Mouse (Mus musculus): ENCODE results near the gene Olfr629. TPM values are rescaled to one million over a fixed set of nuclear protein-coding genes. Genes with fewer than 3 reads are reported as not detected.
"Not testable (repeated sequence)": the region's sequence is repeated elsewhere in the genome, so short reads cannot be mapped to it uniquely, and the experiment has no call there.

Olfr629 gene
- total RNA-seq (2014; rRNA removed) (not detected in 2 replicates), polyA plus RNA-seq (2015; fragmentation: Nextera tagmentation; extraction: Ambion mirVana) (not detected in 2 replicates)

DNA sequence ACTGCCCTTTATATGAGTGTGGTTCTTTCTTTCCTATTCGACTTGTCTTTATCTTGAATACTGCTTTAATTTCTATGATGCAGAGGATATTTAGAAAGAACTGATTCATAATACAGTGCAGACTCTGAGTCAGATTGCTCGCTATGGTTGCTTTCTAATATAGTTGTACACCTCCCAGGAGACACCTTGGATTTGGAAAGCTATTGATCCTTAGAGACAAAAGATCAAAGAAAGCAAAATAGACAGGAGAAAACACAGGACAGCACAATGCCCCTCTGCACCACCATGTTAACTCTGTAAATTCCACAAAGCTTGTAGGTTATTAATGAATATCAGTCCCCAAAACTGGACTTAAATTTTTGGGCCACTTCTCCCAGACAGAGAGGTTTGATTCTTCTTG, at the start of gene Olfr629:
TSS of gene Olfr629 (minus strand) at position 101 of the 400 bp plus-strand sequence.
- no peak within 1 kb of the TSS for H3K9ac ChIP-seq (replicated peaks; ENCODE audit: low read length, poor library complexity, severe bottlenecking)
- H3K9me3 ChIP-seq (ENCODE audit: low read length): no peaks in the 10 kb centered on the region
- H3K4me2 ChIP-seq (ENCODE audit: low read depth, low read length, poor library complexity, severe bottlenecking): no peak within 1 kb of the TSS
- H3K36me3 ChIP-seq (ENCODE audit: insufficient read depth, low read length): no peaks in the 10 kb centered on the region
- 70% methylated on average over 2 of the region's 2 CpGs for WGBS
- no peaks in the 10 kb centered on the region for H3K4me1 ChIP-seq (ENCODE audit: insufficient read depth, low read length)
- H3K27ac ChIP-seq (ENCODE audit: low read depth, low read length): no peak within 1 kb of the TSS
- DNase-seq (ENCODE audit: low spot score) (no peak), ATAC-seq (ENCODE audit: low FRiP score) (no peak)
- no peaks in the 10 kb centered on the region for H3K27me3 ChIP-seq (ENCODE audit: insufficient read depth, low read length)
- no peak for TF ChIP-seq CTCF (IDR thresholded peaks at IDR 0.05)
- no peak within 1 kb of the TSS for H3K4me3 ChIP-seq (ENCODE audit: low read depth, low read length)

- Histone ChIP-seq H3K27ac (ENCODE audit: low read depth, low read length) (no peak overlapping the region), H3K27me3 (ENCODE audit: insufficient read depth, low read length) (no peaks in the 10 kb centered on the region), H3K9me3 (ENCODE audit: low read length) (no peaks in the 10 kb centered on the region), H3K9ac (replicated peaks; ENCODE audit: low read length, poor library complexity, severe bottlenecking) (no peak overlapping the region), H3K4me1 (ENCODE audit: insufficient read depth, low read length) (no peaks in the 10 kb centered on the region), H3K36me3 (ENCODE audit: insufficient read depth, low read length) (no peaks in the 10 kb centered on the region), H3K4me2 (ENCODE audit: low read depth, low read length, poor library complexity, severe bottlenecking) (no peak overlapping the region), H3K4me3 (ENCODE audit: low read depth, low read length) (no peak overlapping the region)
- ATAC-seq (ENCODE audit: low FRiP score) (no peak), DNase-seq (ENCODE audit: low spot score) (no peak)
- TF ChIP-seq CTCF (IDR thresholded peaks at IDR 0.05): no peak
- 20% methylated on average over 4 of the region's 4 CpGs for WGBS
These were observed 48.1 kb upstream of the Olfr629 start for GRCm38 (mm10) chr7:103792669-103793388.

GRCm38 (mm10) chr7:103791721-103792120, 47.0 kb upstream of the Olfr629 start, which contains the start of gene Olfr67:
Gene Olfr67, minus strand, starts transcription at chr7:103791821.
- Histone ChIP-seq H3K4me2 (ENCODE audit: low read depth, low read length, poor library complexity, severe bottlenecking) (no peak within 1 kb of the TSS), H3K4me1 (ENCODE audit: insufficient read depth, low read length) (no peaks in the 10 kb centered on the region), H3K27me3 (ENCODE audit: insufficient read depth, low read length) (no peaks in the 10 kb centered on the region), H3K4me3 (ENCODE audit: low read depth, low read length) (no peak within 1 kb of the TSS), H3K36me3 (ENCODE audit: insufficient read depth, low read length) (no peaks in the 10 kb centered on the region), H3K9me3 (ENCODE audit: low read length) (no peaks in the 10 kb centered on the region), H3K9ac (replicated peaks; ENCODE audit: low read length, poor library complexity, severe bottlenecking) (no peak within 1 kb of the TSS), H3K27ac (ENCODE audit: low read depth, low read length) (no peak within 1 kb of the TSS)
- ATAC-seq (ENCODE audit: low FRiP score) (no peak), DNase-seq (ENCODE audit: low spot score) (no peak)
- TF ChIP-seq CTCF (IDR thresholded peaks at IDR 0.05): no peak
- WGBS: 83% methylated on average over 3 of the region's 3 CpGs

- no peaks in the 10 kb centered on the region for H3K9me3 ChIP-seq (ENCODE audit: low read length)
- WGBS: 81% methylated on average over 3 of the region's 3 CpGs
- TF ChIP-seq CTCF (IDR thresholded peaks at IDR 0.05): no peak
- H3K4me3 ChIP-seq (ENCODE audit: low read depth, low read length): no peak within 1 kb of the TSS
- H3K9ac ChIP-seq (replicated peaks; ENCODE audit: low read length, poor library complexity, severe bottlenecking): no peak within 1 kb of the TSS
- DNase-seq (ENCODE audit: low spot score): no peak
- no peaks in the 10 kb centered on the region for H3K27me3 ChIP-seq (ENCODE audit: insufficient read depth, low read length)
- H3K4me1 ChIP-seq (ENCODE audit: insufficient read depth, low read length): no peaks in the 10 kb centered on the region
- no peak within 1 kb of the TSS for H3K27ac ChIP-seq (ENCODE audit: low read depth, low read length)
- H3K36me3 ChIP-seq (ENCODE audit: insufficient read depth, low read length): no peaks in the 10 kb centered on the region
- H3K4me2 ChIP-seq (ENCODE audit: low read depth, low read length, poor library complexity, severe bottlenecking): no peak within 1 kb of the TSS
- no peak for ATAC-seq (ENCODE audit: low FRiP score)
These were observed 34.9 kb upstream of the Olfr629 start, which contains the start of gene Olfr68 for GRCm38 (mm10) chr7:103779598-103779997. Gene Olfr68, minus strand, starts transcription at chr7:103779698.

- 90% methylated on average over 4 of the region's 4 CpGs for WGBS
- not testable (repeated sequence) for H3K4me1 ChIP-seq (ENCODE audit: insufficient read depth, low read length); H3K4me2 ChIP-seq (ENCODE audit: low read depth, low read length, poor library complexity, severe bottlenecking); ATAC-seq (ENCODE audit: low FRiP score); H3K9ac ChIP-seq (replicated peaks; ENCODE audit: low read length, poor library complexity, severe bottlenecking); H3K9me3 ChIP-seq (ENCODE audit: low read length); H3K27me3 ChIP-seq (ENCODE audit: insufficient read depth, low read length); H3K4me3 ChIP-seq (ENCODE audit: low read depth, low read length); H3K27ac ChIP-seq (ENCODE audit: low read depth, low read length); DNase-seq (ENCODE audit: low spot score); H3K36me3 ChIP-seq (ENCODE audit: insufficient read depth, low read length)
These were observed 32.9 kb upstream of the Olfr629 start for GRCm38 (mm10) chr7:103777652-103778051.

- TF ChIP-seq CTCF (IDR thresholded peaks at IDR 0.05): no peak
- Histone ChIP-seq H3K4me2 (ENCODE audit: low read depth, low read length, poor library complexity, severe bottlenecking) (no peak within 1 kb of the TSS), H3K9ac (replicated peaks; ENCODE audit: low read length, poor library complexity, severe bottlenecking) (no peak within 1 kb of the TSS), H3K27ac (ENCODE audit: low read depth, low read length) (no peak within 1 kb of the TSS), H3K4me3 (ENCODE audit: low read depth, low read length) (no peak within 1 kb of the TSS), H3K36me3 (ENCODE audit: insufficient read depth, low read length) (no peaks in the 10 kb centered on the region), H3K9me3 (ENCODE audit: low read length) (no peaks in the 10 kb centered on the region), H3K4me1 (ENCODE audit: insufficient read depth, low read length) (no peaks in the 10 kb centered on the region), H3K27me3 (ENCODE audit: insufficient read depth, low read length) (no peaks in the 10 kb centered on the region)
- ATAC-seq (ENCODE audit: low FRiP score) (no peak), DNase-seq (ENCODE audit: low spot score) (no peak)
- WGBS: 74% methylated on average over 2 of the region's 2 CpGs
These were observed 26.8 kb upstream of the Olfr629 start, which contains the start of gene Olfr69 for GRCm38 (mm10) chr7:103771494-103771893. Gene Olfr69, minus strand, starts transcription at chr7:103771594.

DNA sequence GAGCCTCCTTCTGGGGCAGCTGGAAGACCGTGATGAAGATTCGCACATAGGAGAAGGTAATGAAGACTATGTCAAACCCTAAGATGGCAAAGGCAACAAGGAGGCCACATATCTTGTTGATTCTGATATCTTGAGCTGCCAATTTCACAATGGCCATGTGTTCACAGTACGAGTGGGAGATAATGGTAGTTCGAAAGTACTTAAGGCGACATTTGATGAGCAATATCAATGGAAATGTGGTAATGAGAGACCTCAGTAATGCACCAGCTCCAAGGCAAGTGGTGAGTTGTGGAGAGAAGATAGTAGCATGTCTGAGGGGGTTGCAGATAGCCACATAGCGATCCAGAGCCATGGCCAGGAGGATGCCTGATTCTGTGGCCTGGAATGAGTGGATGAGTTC, 22.9 kb upstream of the Olfr629 start:
- H3K4me1 ChIP-seq (ENCODE audit: insufficient read depth, low read length); H3K9me3 ChIP-seq (ENCODE audit: low read length); H3K27ac ChIP-seq (ENCODE audit: low read depth, low read length); H3K27me3 ChIP-seq (ENCODE audit: insufficient read depth, low read length); H3K4me3 ChIP-seq (ENCODE audit: low read depth, low read length); H3K9ac ChIP-seq (replicated peaks; ENCODE audit: low read length, poor library complexity, severe bottlenecking); ATAC-seq (ENCODE audit: low FRiP score); DNase-seq (ENCODE audit: low spot score); H3K36me3 ChIP-seq (ENCODE audit: insufficient read depth, low read length); H3K4me2 ChIP-seq (ENCODE audit: low read depth, low read length, poor library complexity, severe bottlenecking): not testable (repeated sequence)
- WGBS: 86% methylated on average over 5 of the region's 6 CpGs

DNA sequence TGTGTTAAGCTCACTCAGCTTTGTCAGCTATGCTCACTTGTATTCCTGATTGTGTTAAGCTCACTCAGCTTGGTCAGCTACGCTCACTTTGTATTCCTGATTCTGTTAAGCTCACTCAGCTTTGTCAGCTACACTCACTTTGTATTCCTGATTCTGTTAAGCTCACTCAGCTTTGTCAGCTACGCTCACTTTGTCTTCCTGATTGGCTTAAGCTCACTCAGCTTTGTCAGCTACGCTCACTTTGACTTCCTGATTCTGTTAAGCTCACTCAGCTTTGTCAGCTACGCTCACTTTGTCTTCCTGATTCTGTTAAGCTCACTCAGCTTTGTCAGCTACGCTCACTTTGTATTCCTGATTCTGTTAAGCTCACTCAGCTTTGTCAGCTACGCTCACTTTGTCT, 17.5 kb upstream of the Olfr629 start:
- H3K4me1 ChIP-seq (ENCODE audit: insufficient read depth, low read length); H3K9me3 ChIP-seq (ENCODE audit: low read length); H3K27ac ChIP-seq (ENCODE audit: low read depth, low read length); ATAC-seq (ENCODE audit: low FRiP score); H3K4me2 ChIP-seq (ENCODE audit: low read depth, low read length, poor library complexity, severe bottlenecking); H3K9ac ChIP-seq (replicated peaks; ENCODE audit: low read length, poor library complexity, severe bottlenecking); H3K4me3 ChIP-seq (ENCODE audit: low read depth, low read length); H3K36me3 ChIP-seq (ENCODE audit: insufficient read depth, low read length); H3K27me3 ChIP-seq (ENCODE audit: insufficient read depth, low read length); DNase-seq (ENCODE audit: low spot score): not testable (repeated sequence)
- 92% methylated on average over 6 of the region's 6 CpGs for WGBS
